Mouse (Mus musculus) gastrocnemius, postnatal 36 days (tissue): ENCODE results near the gene Actr1b. TPM values are rescaled to one million over a fixed set of nuclear protein-coding genes. Genes with fewer than 3 reads are reported as not detected.
A peak's percentile ranks its signal among the peaks of the same experiment; 100 is the strongest.

ENCODE experiments used
- DNase-seq, 2 experiments: peaks; one replicate each; pipeline ENCODE4 v3.0.0; 2022
- intact Hi-C: fragments of 180-260 bp; cut with DNase I; formaldehyde crosslinking; loops from one replicate; pipeline ENCODE4 v1.15.1; 2025
- long read RNA-seq, 2 experiments: library from polyadenylated mRNA; stranded (forward); transcript quantifications; one replicate each; pipeline ENCODE4 v2.0.0; 2021
- total RNA-seq, 2 experiments: library from RNA; stranded (reverse); gene quantifications; 2 replicates each; pipeline ENCODE4 v1.2.3; 2021

The Actr1b gene
- total RNA-seq: 100 to 1,000 TPM; 117 to 148 TPM
- long read RNA-seq, experiment 1, transcript Actr1b-201 (11 exons, 3,248 nt): major isoform, 46 of 198 reads
- long read RNA-seq, experiment 1, partial matches to known transcripts: 6 of 198 reads
- long read RNA-seq, experiment 1, other reads (novel, unspliced or antisense): 146 of 198 reads
- long read RNA-seq, experiment 2, transcript Actr1b-201 (11 exons, 3,248 nt): major isoform, 82 of 321 reads
- long read RNA-seq, experiment 2, partial matches to known transcripts: 233 of 321 reads
- long read RNA-seq, experiment 2, other reads (novel, unspliced or antisense): 6 of 321 reads

DNA sequence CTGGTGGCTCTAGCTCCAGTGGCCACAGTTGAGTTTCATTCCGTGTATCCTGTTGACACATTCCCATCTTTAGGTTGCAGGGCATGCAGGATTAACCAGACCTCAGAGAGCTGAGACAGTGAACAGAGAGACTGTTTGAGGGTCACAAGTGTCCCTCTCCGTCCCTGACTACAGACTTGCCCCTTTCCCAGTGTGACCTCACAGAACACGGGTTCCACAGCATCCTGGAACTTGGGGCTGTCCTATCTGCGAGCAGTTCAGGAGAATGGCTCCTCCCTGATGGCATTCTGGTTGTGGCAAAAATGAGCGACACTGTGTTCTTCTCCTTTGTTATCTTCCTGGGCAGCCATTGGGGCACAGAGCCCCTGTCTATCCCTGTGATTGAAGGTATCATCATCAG lies at the start of gene Actr1b:
Gene Actr1b (minus strand): TSS at position 112 of the 400 bp plus-strand sequence.
- DNase-seq: no peak
- intact Hi-C loops: no loop called here

DNA sequence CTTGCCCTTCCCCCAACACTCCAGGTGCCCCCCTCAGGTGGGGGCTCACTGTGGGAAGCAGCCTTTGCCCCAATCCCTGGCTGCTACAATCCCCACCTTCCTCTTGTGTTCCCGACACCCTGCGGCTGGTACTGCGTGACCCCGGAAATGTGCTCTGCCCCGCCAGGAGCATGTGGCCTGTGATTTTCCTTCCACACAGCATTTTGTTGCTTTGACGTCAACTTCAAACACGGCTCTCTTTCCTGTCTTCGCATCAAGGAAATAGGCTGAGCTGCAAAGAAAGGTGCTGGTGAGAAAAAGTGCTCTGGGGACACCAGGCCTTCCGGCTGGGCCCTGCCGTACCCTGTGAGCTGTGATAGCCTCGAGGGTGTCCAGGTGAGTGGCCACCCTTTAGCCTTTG lies 47.3 kb upstream of the Actr1b start, which contains the start of gene Zap70:
Gene Zap70 (plus strand): TSS at position 231 of the 400 bp plus-strand sequence.
- no peak for DNase-seq
- intact Hi-C loops: no loop called here

GRCm38 (mm10) chr1:36761061-36761460 lies 46.8 kb upstream of the Actr1b start:
- DNase-seq: no peak
- intact Hi-C loops: no loop called here

DNA sequence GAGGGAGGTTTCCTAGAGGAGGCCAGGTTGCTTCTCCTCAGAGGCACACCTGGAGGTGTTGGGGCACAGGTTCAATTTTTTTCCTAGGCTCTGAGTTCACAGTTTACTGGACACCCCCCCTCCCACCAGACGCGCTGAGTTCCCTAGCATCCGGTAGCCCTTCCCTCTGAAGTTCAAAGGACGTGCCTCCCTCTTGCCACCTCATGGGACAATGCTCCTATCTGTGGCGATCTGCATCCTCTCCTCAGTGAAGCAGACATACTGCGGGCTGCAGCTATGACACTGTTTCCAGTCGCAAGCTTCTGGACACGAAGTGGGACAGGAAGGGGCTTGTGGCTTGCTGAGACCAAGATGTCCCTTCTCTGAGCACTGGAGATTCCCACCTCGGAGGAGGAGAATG lies 46.2 kb upstream of the Actr1b start:
- DNase-seq: no peak
- intact Hi-C loops: no loop called here

DNA sequence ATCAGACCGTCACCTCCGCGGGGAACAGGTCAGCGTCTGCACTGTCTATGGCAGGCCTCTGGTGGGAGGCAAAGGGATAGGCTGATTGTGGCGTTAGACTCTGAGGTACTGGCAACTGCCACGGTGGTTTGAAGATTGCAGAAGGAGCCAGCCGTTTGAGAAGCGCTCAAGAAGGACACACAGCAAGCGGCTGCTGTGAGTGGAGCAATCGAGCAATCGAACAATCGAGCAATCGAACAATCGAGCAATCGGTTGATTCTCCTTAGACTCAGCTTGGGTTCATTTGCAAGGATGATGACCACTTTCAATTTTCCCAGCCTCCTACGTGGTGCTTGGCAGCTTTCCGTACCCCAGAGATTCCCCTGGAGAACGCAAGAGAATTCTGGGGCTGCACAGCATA lies 44.9 kb upstream of the Actr1b start:
- intact Hi-C loops: no loop called here
- DNase-seq: no peak

- DNase-seq: no peak
- intact Hi-C loops: no loop called here
Measured at GRCm38 (mm10) chr1:36758553-36758952, 44.3 kb upstream of the Actr1b start.

DNA sequence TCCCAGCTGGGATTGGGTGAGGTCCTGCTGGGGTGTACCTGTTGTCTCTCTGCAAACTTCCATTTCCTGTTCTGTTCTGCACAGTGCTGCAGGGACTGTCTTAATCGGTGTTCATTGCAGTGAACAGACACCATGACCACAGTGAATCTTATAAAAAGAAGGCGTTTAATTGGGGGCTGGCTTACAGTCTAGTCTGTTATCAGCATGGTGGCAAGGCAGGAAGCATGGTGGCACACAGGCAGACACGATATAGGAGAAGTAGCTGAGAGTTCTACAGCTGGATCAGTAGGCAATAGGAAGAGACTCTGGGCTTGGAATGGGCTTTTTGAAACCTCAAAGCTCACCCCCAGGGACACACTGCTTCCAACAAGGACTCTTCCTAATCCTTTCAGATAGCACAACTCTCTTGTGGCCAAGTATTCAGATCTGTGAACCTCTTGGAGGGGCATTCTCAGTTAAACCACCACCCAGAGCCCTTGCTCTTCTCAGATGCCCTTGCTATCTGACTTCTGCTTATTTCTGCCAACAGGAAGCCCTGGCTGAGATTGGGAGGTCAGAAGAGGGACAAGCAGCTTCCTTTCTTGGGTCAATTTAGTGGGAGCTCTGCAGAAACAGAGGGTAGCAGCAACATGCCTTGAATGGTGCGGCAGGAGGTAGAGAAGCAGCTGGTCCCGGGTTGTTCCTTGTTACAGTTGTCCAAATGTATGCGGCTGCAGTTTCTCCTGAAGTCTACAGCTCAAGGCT lies 39.9 kb upstream of the Actr1b start:
- no peak for DNase-seq
- intact Hi-C loops: no loop called here

DNA sequence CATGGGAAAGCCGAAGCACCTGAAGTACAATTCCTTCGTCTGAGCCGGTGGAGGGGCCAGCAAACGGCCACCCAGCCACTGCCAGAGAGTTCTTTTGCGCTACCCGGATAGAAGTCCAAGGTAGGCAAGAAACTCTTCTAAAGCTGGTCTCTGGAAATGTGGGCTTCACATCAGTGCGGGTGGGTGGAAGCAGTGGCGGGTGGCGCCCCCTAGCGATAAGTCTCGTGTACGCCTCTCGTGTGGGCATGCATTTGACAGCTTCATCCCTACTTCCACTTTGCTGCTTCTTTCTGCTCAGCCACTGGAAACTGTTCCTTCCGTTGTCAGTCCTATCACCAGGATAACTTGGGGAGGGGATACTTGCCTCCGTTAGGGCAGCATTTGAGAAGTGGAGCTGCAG lies 32.2 kb upstream of the Actr1b start:
- no peak for DNase-seq
- intact Hi-C loops: no loop called here

GRCm38 (mm10) chr1:36745661-36746060 lies 31.4 kb upstream of the Actr1b start:
- intact Hi-C loops: no loop called here
- no peak for DNase-seq

- intact Hi-C loops: no loop called here
- DNase-seq: peak; percentile 21 to 61
Measured at GRCm38 (mm10) chr1:36744268-36744944, 30.2 kb upstream of the Actr1b start.

GRCm38 (mm10) chr1:36743046-36743445 lies 28.8 kb upstream of the Actr1b start:
- no peak for DNase-seq
- intact Hi-C loops: no loop called here

DNA sequence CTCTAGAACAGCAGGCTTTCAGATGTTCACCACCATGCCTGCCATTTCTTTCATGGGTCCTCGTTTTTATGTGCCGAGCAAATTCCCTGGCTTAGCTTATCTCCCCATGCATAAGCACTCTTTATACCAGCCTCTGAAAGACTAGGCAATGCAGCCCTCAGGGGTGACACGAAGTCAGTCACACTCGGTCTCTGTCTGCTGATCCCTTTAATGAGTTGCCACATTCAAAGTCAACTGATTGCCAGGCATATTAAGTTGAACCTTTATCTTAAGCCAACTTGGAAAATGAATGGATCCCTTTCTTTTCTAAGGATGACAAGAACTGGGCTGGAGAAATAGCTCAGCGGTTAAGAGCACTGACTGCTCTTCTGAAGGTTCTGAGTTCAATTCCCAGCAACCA lies 25.0 kb upstream of the Actr1b start:
- intact Hi-C loops: no loop called here

GRCm38 (mm10) chr1:36737300-36737699 lies 23.1 kb upstream of the Actr1b start:
- peak; percentile 65 to 76 for DNase-seq
- intact Hi-C loops: no loop called here

More for the DNA sequence above, 25.0 kb upstream of the Actr1b start:
- no peak for DNase-seq

- no peak for DNase-seq
- intact Hi-C loops: no loop called here
Measured at GRCm38 (mm10) chr1:36724057-36724431, 9.8 kb upstream of the Actr1b start.

- no peak for DNase-seq
- intact Hi-C loops: no loop called here
Measured at GRCm38 (mm10) chr1:36723146-36724056, 9.2 kb upstream of the Actr1b start.

DNA sequence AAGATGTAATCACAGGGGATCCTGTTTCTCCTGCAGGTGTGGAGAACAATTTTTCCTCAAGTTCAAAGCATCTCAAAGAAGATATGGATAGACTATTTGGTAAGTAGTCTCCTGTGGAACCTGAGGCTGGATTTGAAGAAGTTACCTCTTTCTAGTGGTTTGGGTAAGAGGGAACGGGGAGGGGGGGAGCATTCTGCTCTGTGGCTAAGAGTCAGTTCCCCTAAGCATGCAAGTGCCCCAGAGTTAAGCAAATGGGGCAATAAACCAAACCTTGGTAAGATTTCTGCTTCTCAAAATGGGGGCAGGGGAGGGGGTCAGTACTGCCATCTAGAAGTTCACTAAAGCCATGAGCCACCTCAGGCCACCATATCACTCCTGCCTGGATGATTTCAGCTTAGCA lies 4.6 kb upstream of the Actr1b start:
- no peak for DNase-seq
- intact Hi-C loops: no loop called here

GRCm38 (mm10) chr1:36711104-36711503 lies 3.1 kb downstream of the Actr1b start:
- no peak for DNase-seq
- intact Hi-C loops: no loop called here

DNA sequence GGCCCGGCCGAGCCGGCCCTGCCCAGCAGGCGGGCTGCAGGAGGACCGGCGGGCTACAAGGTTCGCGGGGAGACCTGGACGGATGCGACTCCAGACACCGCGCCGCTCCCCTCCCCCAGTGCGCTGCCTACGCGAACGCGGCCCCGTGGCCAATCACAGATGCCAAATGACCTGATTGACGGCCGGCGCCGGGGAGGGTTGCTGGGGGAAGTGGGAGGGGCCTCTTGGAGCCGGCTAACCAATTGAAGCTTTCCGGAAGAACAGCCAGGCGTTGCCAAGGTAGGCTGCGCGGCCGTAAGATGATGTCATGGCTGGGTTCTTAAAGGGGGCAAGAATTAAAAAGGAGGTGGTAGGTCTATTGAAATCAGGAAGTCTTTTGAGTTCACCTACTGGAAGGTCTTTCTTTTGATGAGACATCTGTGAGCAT lies 4.4 kb downstream of the Actr1b start, which contains the start of gene 4933424G06Rik:
Gene 4933424G06Rik (plus strand): TSS at position 296 of the 427 bp plus-strand sequence.
- peak; percentile 92 to 97 for DNase-seq
- intact Hi-C loops: no loop called here

DNA sequence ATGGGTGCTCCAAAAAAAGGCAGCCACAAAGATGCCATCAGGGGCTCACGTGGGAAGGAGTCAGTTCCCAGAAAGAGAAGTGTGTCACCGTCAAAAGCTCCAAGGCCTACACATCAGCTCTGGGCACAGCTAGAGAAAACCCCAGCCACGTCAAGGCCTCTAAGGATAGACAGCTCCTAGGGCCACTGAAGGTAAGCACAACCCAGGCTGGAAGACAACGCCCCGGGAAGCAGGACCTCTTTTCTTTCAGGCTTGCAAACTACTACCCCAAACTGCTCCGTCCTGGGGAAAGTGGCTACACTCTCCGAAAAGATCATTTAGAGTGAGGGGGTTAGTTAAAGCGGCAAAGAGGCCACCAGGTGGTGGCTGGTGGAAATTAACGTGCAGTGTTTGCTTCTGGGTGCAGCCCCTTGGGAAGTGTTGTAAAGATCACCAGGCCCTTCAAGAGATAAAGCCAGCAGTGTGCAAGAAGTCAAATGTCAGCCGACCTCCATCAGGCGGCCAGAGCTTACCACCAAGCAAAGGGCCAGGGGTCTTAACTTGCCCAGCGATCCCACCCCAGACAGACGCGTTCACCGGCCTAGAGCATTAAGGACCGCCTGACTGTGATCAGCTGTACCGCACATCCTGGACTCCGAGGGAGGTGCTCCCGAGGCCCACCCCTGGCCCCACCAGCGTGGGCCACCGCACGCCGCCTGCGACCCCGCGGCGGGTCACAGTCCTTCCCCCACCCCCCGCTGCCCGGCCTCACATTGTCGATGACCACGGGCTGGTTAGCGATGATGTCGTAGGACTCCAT lies 5.0 kb downstream of the Actr1b start:
- DNase-seq: peak in 1 of 2 experiments; percentile 11
- intact Hi-C loops: no loop called here
